11 mouse cellular contexts compared by ENCODE assay signal in genomic region chr5:72224551-72224966, GRCm38 (mm10). TPM values are rescaled to one million over a fixed set of nuclear protein-coding genes. Genes with fewer than 3 reads are reported as not detected.
DNase-seq lines count a peak whose midpoint lies in the region; ATAC-seq and TF ChIP-seq lines count a peak whose summit lies in the region.
"Had no signal": no experiment of that assay in that cellular context is flagged by ENCODE, and none has a peak within 500 bp of the region (broad histone marks: within the 10 kb centered on the region; RNA-seq: fewer than 3 reads in every experiment).

No protein-coding gene starts in this region.

- dilution Hi-C loops in CH12.LX (cut with MboI; ENCODE audit: extremely low pct_ligation_motif_present, extremely low pct_unique_long_range_greater_than_20kb, low sequenced_read_pairs) = no loop called here

- TF ChIP-seq CTCF in CH12.LX (conservative IDR thresholded peaks at IDR 0.05 in 1 of 2, IDR thresholded peaks at IDR 0.05 in 1 of 2; ENCODE audit: low read depth in 2 of 2, low read length in 2 of 2) = peak in 1 of 2 experiments; percentile 16; a peak in 1 of 4 replicates

- 27% methylated on average over 6 of the region's 6 CpGs for WGBS in heart, embryonic 14.5 days
- 12% methylated on average over 6 of the region's 6 CpGs for WGBS in lung, embryonic 16.5 days
- 73% methylated on average over 6 of the region's 6 CpGs for WGBS in hindbrain, embryonic 16.5 days

- peaks cover 18 to 75% of the 10 kb centered on the region in 2 experiments for H3K4me1 ChIP-seq in CH12.LX (ENCODE audit: control insufficient read depth in 1 of 2, insufficient read depth in 2 of 2)
- peaks cover 3 to 20% of the 10 kb centered on the region in 2 experiments for H3K4me1 ChIP-seq in heart, embryonic 14.5 days (ENCODE audit: control insufficient read depth in 2 of 2, insufficient read depth in 2 of 2, low read length in 2 of 2)
- peaks cover 12% of the 10 kb centered on the region for H3K4me1 ChIP-seq in lung, embryonic 16.5 days (replicated peaks; ENCODE audit: control insufficient read depth, insufficient read depth, low read length)
- H3K4me1 ChIP-seq in hindbrain, embryonic 16.5 days (ENCODE audit: control insufficient read depth, insufficient read depth, low read depth, low read length) = no peaks in the 10 kb centered on the region
- H3K4me1 ChIP-seq: hindbrain, embryonic 15.5 days had no signal

- H3K9ac ChIP-seq in CH12.LX (ENCODE audit: insufficient read depth, low read depth) = no peak overlapping the region
- no peak overlapping the region for H3K9ac ChIP-seq in heart, embryonic 14.5 days (ENCODE audit: low read length)
- no peak overlapping the region for H3K9ac ChIP-seq in lung, embryonic 16.5 days (ENCODE audit: low read length)
- H3K9ac ChIP-seq in hindbrain, embryonic 16.5 days (ENCODE audit: low read depth, low read length) = no peak overlapping the region
- H3K9ac ChIP-seq: hindbrain, embryonic 15.5 days had no signal

- ATAC-seq in heart, embryonic 14.5 days (ENCODE audit: insufficient number of reproducible peaks, insufficient read depth, low FRiP score, low read depth) = peak; percentile 39; the same call in 1 of the 2 replicates
- ATAC-seq in lung, embryonic 16.5 days (ENCODE audit: low read depth) = peak; percentile 82
- no peak for ATAC-seq in hindbrain, embryonic 16.5 days

- no peaks in the 10 kb centered on the region for H3K9me3 ChIP-seq in CH12.LX (replicated peaks; ENCODE audit: low read length)
- H3K9me3 ChIP-seq in heart, embryonic 14.5 days (ENCODE audit: control insufficient read depth, low read length) = no peaks in the 10 kb centered on the region
- no peaks in the 10 kb centered on the region for H3K9me3 ChIP-seq in lung, embryonic 16.5 days (ENCODE audit: control insufficient read depth, low read length)
- no peaks in the 10 kb centered on the region for H3K9me3 ChIP-seq in hindbrain, embryonic 16.5 days (ENCODE audit: control insufficient read depth, low read length)
- H3K9me3 ChIP-seq: hindbrain, embryonic 15.5 days had no signal

- TF ChIP-seq POLR2A in CH12.LX (IDR thresholded peaks at IDR 0.05; ENCODE audit: low read depth, low read length) = no peak

- no peak for TF ChIP-seq RAD21 in CH12.LX (IDR thresholded peaks at IDR 0.05; ENCODE audit: low read depth, low read length)

- no peak overlapping the region for H3K4me3 ChIP-seq in CH12.LX (replicated peaks in 1 of 3; ENCODE audit: low read depth in 2 of 3, low read length in 2 of 3, poor library complexity in 1 of 3)
- H3K4me3 ChIP-seq in heart, embryonic 14.5 days (ENCODE audit: control insufficient read depth in 1 of 2, insufficient read depth in 1 of 2, low read depth in 1 of 2, low read length in 2 of 2) = no peak overlapping the region
- no peak overlapping the region for H3K4me3 ChIP-seq in lung, embryonic 16.5 days (ENCODE audit: low read length)
- H3K4me3 ChIP-seq in hindbrain, embryonic 16.5 days (ENCODE audit: low read length) = no peak overlapping the region
- H3K4me3 ChIP-seq: hindbrain, embryonic 15.5 days had no signal

- TF ChIP-seq EP300 in CH12.LX (IDR thresholded peaks at IDR 0.05; ENCODE audit: low read length) = no peak

- peaks cover 11 to 43% of the 10 kb centered on the region in 2 experiments for H3K36me3 ChIP-seq in CH12.LX (replicated peaks in 1 of 2; ENCODE audit: control insufficient read depth in 1 of 2, insufficient read depth in 1 of 2, low read length in 1 of 2)
- H3K36me3 ChIP-seq in heart, embryonic 14.5 days (ENCODE audit: control insufficient read depth, insufficient read depth, low read length) = 0 out of 2 replicates have a peak, but pooled peaks cover 6% of the 10 kb centered on the region
- no peaks in the 10 kb centered on the region; the same call in 1 of the 2 replicates for H3K36me3 ChIP-seq in lung, embryonic 16.5 days (ENCODE audit: control insufficient read depth, insufficient read depth, low read length)
- H3K36me3 ChIP-seq in hindbrain, embryonic 16.5 days (ENCODE audit: control insufficient read depth, insufficient read depth, low read length) = no peaks in the 10 kb centered on the region
- H3K36me3 ChIP-seq: hindbrain, embryonic 15.5 days had no signal

- no peaks in the 10 kb centered on the region for H3K27me3 ChIP-seq in CH12.LX (replicated peaks)
- H3K27me3 ChIP-seq in heart, embryonic 14.5 days (ENCODE audit: control insufficient read depth, insufficient read depth, low read length) = no peaks in the 10 kb centered on the region
- no peaks in the 10 kb centered on the region for H3K27me3 ChIP-seq in lung, embryonic 16.5 days (ENCODE audit: control insufficient read depth, insufficient read depth, low read depth, low read length)
- no peaks in the 10 kb centered on the region for H3K27me3 ChIP-seq in hindbrain, embryonic 16.5 days (replicated peaks; ENCODE audit: control insufficient read depth, insufficient read depth, low read length)
- H3K27me3 ChIP-seq: hindbrain, embryonic 15.5 days had no signal

- peak overlapping the region; percentile 83; the same call in 1 of the 2 replicates for H3K4me2 ChIP-seq in CH12.LX (ENCODE audit: insufficient read depth, low read depth, poor library complexity, severe bottlenecking)
- peak overlapping the region; percentile 36 for H3K4me2 ChIP-seq in heart, embryonic 14.5 days (ENCODE audit: low read length)
- H3K4me2 ChIP-seq in lung, embryonic 16.5 days (ENCODE audit: low read depth, low read length) = peak overlapping the region; percentile 28
- H3K4me2 ChIP-seq in hindbrain, embryonic 16.5 days (ENCODE audit: low read length) = no peak overlapping the region
- H3K4me2 ChIP-seq: hindbrain, embryonic 15.5 days; midbrain, embryonic 11.5 days had no signal

- H3K79me2 ChIP-seq in CH12.LX (replicated peaks; ENCODE audit: control insufficient read depth, extremely low read depth, insufficient read depth, poor library complexity, severe bottlenecking) = peaks cover 32% of the 10 kb centered on the region

- H3K27ac ChIP-seq in CH12.LX (ENCODE audit: insufficient read depth, low read depth) = no peak overlapping the region
- no peak overlapping the region for H3K27ac ChIP-seq in heart, embryonic 14.5 days (replicated peaks in 1 of 2; ENCODE audit: control insufficient read depth in 1 of 2, insufficient read depth in 1 of 2, low read depth in 2 of 2, low read length in 2 of 2)
- H3K27ac ChIP-seq in lung, embryonic 16.5 days (ENCODE audit: low read length) = peak overlapping the region; percentile 76
- no peak overlapping the region for H3K27ac ChIP-seq in hindbrain, embryonic 16.5 days (ENCODE audit: low read depth, low read length)
- H3K27ac ChIP-seq: hindbrain, embryonic 15.5 days had no signal

- peak; percentile 35 for DNase-seq in A20 (ENCODE audit: low read depth, low spot score)
- no peak for DNase-seq in CH12.LX (ENCODE audit: extremely low read depth)
- no peak for DNase-seq in MN1 (ENCODE audit: low spot score)
- no peak for DNase-seq in frontal cortex, postnatal 10 days (ENCODE audit: low spot score in 2 of 2)
- DNase-seq: cerebellum, adult 8-10 months; thymus, postnatal 36 days had no signal

- in situ Hi-C loops in CH12.LX (cut with MboI; ENCODE audit: low pct_ligation_motif_present, low pct_unique_long_range_greater_than_20kb, low sequenced_read_pairs) = no loop called here

TF ChIP-seq in CH12.LX, 34 proteins besides CTCF, POLR2A, EP300 and RAD21:
- TF ChIP-seq JUN (IDR thresholded peaks at IDR 0.05; ENCODE audit: insufficient read depth, low read depth, low read length) (no peak), NELFE (IDR thresholded peaks at IDR 0.05; ENCODE audit: low read depth, low read length) (no peak), ZMIZ1 (IDR thresholded peaks at IDR 0.05; ENCODE audit: low read depth, low read length) (no peak), E2F4 (IDR thresholded peaks at IDR 0.05; ENCODE audit: insufficient replicate concordance, low read depth, low read length) (no peak), IRF4 (IDR thresholded peaks at IDR 0.05; ENCODE audit: low read depth, low read length) (no peak), UBTF (IDR thresholded peaks at IDR 0.05; ENCODE audit: low read depth, low read length) (no peak), PAX5 (IDR thresholded peaks at IDR 0.05; ENCODE audit: low read length) (no peak), KAT2A (IDR thresholded peaks at IDR 0.05; ENCODE audit: insufficient replicate concordance, low read length) (no peak), POLR2AphosphoS2 (IDR thresholded peaks at IDR 0.05; ENCODE audit: low read depth, low read length) (no peak), ELF1 (IDR thresholded peaks at IDR 0.05; ENCODE audit: low read depth, low read length) (no peak)
TF ChIP-seq in CH12.LX: peak in this region for 0.

RNA-seq across cellular contexts. Expression of gene Commd8, which starts 56.6 kb away (rescaled TPM):
- total RNA-seq in CH12.LX (2012; rRNA removed) (38.5 and 51.2 TPM in 2 replicates), CH12.LX (2014; rRNA removed) (106 and 134 TPM in 2 replicates)
- 47.4 and 71.2 TPM in 2 replicates for polyA plus RNA-seq in CH12.LX (2012; ENCODE audit: insufficient read length, low read depth)
- polyA plus RNA-seq in heart, embryonic 14.5 days (2014; fragmentation: Nextera tagmentation; extraction: Ambion mirVana) = 99.6 and 116 TPM in 2 replicates
- polyA plus RNA-seq in lung, embryonic 16.5 days (2015; fragmentation: Nextera tagmentation; extraction: Ambion mirVana) = 127 and 132 TPM in 2 replicates
- 140 and 161 TPM in 2 replicates for polyA plus RNA-seq in hindbrain, embryonic 16.5 days (2015; fragmentation: Nextera tagmentation; extraction: Ambion mirVana)
